Mouse (Mus musculus) liver, postnatal 0 days (tissue): ENCODE results near the gene Trim62.

Experiments
- CTCF ChIP-seq: sonication (generic); IDR thresholded peaks from 2 replicates; pipeline ENCODE4 v1.5.1; 2016; ENCODE audit warnings: antibody characterized with exemption, low read depth
- EP300 ChIP-seq: IDR thresholded peaks from 2 replicates; pipeline ENCODE4 v1.6.1; 2016; ENCODE audit warnings: antibody characterized with exemption, low read depth, mild to moderate bottlenecking

DNA sequence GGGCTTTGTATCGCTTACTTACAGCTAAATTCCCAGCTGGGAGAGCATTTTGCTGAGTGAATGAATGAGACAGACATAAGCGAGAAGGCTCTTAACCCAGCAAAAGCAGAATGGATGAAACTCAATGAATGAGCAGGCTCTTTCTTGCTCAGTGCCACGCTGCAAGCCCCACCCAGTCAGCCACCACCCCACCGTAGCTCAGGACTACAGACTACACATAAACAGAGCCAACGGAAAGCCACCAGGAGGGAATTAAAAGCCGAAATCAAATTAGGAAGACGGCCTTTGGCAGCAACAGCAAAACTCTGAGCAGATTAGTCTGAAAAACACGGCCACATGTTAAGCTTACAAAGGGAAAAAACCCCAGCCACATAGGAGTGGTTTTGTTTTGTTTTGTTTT is 75.5 kb downstream of the Trim62 start:
- TF ChIP-seq CTCF: no peak
- no peak for TF ChIP-seq EP300
